Mouse (Mus musculus) myocyte (in vitro differentiated cells): ENCODE measurements around the gene Sgsm2.

Experiments used
- MAX ChIP-seq: IDR thresholded peaks from one replicate; pipeline ENCODE4 v1.6.1; 2011; ENCODE audit warnings: low read depth, mild to moderate bottlenecking, control low read depth
- POLR2A ChIP-seq: IDR thresholded peaks from one replicate; pipeline ENCODE4 v1.6.1; 2011; ENCODE audit warnings: low read depth, mild to moderate bottlenecking, control low read depth, moderate library complexity; ENCODE audit not compliant: insufficient read length
- REST ChIP-seq: IDR thresholded peaks from one replicate; pipeline ENCODE4 v1.6.1; 2011; ENCODE audit warnings: mild to moderate bottlenecking, control low read depth, moderate library complexity; ENCODE audit not compliant: insufficient read depth, insufficient read length
- TCF3 ChIP-seq: IDR thresholded peaks from one replicate; pipeline ENCODE4 v1.6.1; 2011; ENCODE audit warnings: low read depth, control low read depth; ENCODE audit not compliant: insufficient read length

DNA sequence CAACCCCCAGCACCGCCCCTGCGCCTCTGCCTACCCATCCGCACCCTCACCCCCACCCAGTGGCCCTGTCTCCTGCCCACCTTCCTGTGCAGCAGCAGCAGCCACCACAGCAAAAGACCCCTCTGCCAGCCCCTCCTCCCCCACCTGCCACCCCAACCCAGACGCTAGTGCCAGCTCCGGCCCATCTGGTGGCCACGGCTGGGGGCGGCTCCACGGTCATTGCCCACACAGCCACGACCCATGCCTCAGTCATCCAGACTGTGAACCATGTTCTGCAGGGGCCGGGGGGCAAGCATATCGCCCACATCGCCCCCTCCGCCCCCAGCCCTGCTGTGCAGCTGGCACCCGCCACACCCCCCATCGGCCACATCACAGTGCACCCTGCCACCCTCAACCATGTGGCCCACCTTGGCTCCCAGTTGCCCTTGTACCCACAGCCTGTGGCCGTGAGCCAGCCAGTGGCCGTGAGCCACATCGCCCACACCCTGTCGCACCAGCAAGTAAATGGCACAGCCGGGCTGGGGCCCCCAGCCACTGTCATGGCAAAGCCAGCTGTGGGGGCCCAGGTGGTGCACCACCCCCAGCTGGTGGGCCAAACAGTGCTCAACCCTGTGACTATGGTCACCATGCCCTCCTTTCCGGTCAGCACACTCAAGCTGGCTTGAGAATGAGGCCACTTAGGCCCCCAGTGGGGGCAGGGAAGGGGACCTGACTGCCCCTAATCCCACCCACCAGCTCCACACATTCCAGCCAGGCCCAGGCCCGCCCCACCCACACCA is 54.0 kb downstream of the Sgsm2 start:
- TF ChIP-seq POLR2A: no peak
- no peak for TF ChIP-seq TCF3
- TF ChIP-seq MAX: no peak
- no peak for TF ChIP-seq REST
